Mouse (Mus musculus): ENCODE results near the gene Osbpl7. TPM values are rescaled to one million over a fixed set of nuclear protein-coding genes. Genes with fewer than 3 reads are reported as not detected.

Gene Osbpl7
- polyA plus RNA-seq, 1 experiment = 1.4 TPM

DNA sequence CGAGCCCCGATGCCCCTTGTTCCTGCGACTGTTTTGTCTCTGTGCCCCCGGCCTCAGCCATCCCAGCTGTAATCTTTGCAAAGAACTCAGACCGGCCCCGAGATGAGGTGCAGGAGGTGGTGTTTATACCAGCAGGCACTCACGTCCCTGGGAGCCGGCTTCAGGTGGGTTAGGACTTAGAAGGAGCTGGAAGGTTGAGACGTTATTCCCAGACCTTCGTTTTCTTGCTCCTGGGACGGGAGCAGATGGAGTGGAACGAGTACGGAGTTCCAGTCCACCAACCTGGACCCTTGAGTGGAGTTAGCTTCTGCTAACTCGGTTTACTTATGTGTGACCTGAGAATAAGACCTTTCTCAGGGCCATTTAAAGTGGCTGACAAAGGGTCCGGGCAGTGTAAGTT is 20.0 kb upstream of the Osbpl7 start:
- Histone ChIP-seq H3K4me2 (ENCODE audit: low read depth) (peak overlapping the region; percentile 96), H3K79me2 (ENCODE audit: control insufficient read depth, insufficient read depth) (peaks cover 5% of the 10 kb centered on the region), H3K27me3 (ENCODE audit: control insufficient read depth, insufficient read depth, insufficient read length) (no peaks in the 10 kb centered on the region), H3ac (ENCODE audit: control insufficient read depth, insufficient read length) (peak overlapping the region; percentile 20), H3K36me3 (ENCODE audit: control insufficient read depth, insufficient read depth) (no peaks in the 10 kb centered on the region), H3K4me3 (peak overlapping the region; percentile 36)
- no peak for TF ChIP-seq MYOG (IDR thresholded peaks at IDR 0.05; ENCODE audit: control insufficient read depth in 1 of 3, insufficient read depth in 1 of 3, insufficient read length in 2 of 3, low read depth in 2 of 3)
- TF ChIP-seq USF1 (IDR thresholded peaks at IDR 0.05; ENCODE audit: low read depth) = no peak
- no peak for TF ChIP-seq SRF (IDR thresholded peaks at IDR 0.05; ENCODE audit: control insufficient read depth, insufficient read length, low read depth)
- no peak for TF ChIP-seq CEBPB (IDR thresholded peaks at IDR 0.05; ENCODE audit: insufficient read depth, poor library complexity, severe bottlenecking)
- TF ChIP-seq TCF3 (IDR thresholded peaks at IDR 0.05; ENCODE audit: insufficient read length, low read depth) = no peak
- no peak for TF ChIP-seq E2F4 (IDR thresholded peaks at IDR 0.05; ENCODE audit: insufficient read depth)
- no peak for TF ChIP-seq POLR2A (IDR thresholded peaks at IDR 0.05; ENCODE audit: insufficient read length, low read depth)
- no peak for TF ChIP-seq REST (IDR thresholded peaks at IDR 0.05; ENCODE audit: insufficient read depth, insufficient read length)
- no peak for TF ChIP-seq MYOD1 (IDR thresholded peaks at IDR 0.05; ENCODE audit: control insufficient read depth in 1 of 3, insufficient read length in 2 of 3, low read depth in 2 of 3)
- no peak for TF ChIP-seq POLR2AphosphoS2 (IDR thresholded peaks at IDR 0.05; ENCODE audit: insufficient read length, low read depth)
- TF ChIP-seq MAX (IDR thresholded peaks at IDR 0.05; ENCODE audit: low read depth) = no peak
- no peak for TF ChIP-seq TCF12 (IDR thresholded peaks at IDR 0.05; ENCODE audit: insufficient read depth, poor library complexity, severe bottlenecking)

DNA sequence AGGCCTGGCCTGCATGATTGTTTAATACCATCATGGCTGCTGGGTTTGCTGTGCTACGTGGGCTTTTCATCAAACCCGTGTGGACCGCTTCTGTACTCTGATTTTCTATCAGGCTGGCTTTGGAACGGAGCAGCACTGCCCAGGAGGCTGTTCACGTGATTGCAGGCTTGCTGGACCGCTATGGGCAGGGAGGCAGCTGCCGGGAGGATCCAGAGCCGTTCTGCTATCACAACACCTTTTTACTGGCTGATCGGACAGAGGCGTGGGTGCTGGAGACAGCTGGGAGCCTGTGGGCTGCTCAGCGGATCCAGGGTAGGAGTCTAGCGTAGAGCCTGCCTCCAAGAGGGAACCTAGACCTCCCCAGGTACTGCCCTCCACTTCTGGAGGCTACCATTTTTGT is 18.5 kb upstream of the Osbpl7 start:
- Histone ChIP-seq H3K27me3 (ENCODE audit: control insufficient read depth, insufficient read depth, insufficient read length) (no peaks in the 10 kb centered on the region), H3K4me3 (no peak overlapping the region), H3K36me3 (ENCODE audit: control insufficient read depth, insufficient read depth) (no peaks in the 10 kb centered on the region), H3K79me2 (ENCODE audit: control insufficient read depth, insufficient read depth) (peaks cover 5% of the 10 kb centered on the region), H3K4me2 (ENCODE audit: low read depth) (no peak overlapping the region), H3ac (ENCODE audit: control insufficient read depth, insufficient read length) (no peak overlapping the region)
- TF ChIP-seq E2F4 (IDR thresholded peaks at IDR 0.05; ENCODE audit: insufficient read depth) (no peak), SRF (IDR thresholded peaks at IDR 0.05; ENCODE audit: control insufficient read depth, insufficient read length, low read depth) (no peak), TCF12 (IDR thresholded peaks at IDR 0.05; ENCODE audit: insufficient read depth, poor library complexity, severe bottlenecking) (no peak), MAX (IDR thresholded peaks at IDR 0.05; ENCODE audit: low read depth) (no peak), REST (IDR thresholded peaks at IDR 0.05; ENCODE audit: insufficient read depth, insufficient read length) (no peak), USF1 (IDR thresholded peaks at IDR 0.05; ENCODE audit: low read depth) (no peak), POLR2A (IDR thresholded peaks at IDR 0.05; ENCODE audit: insufficient read length, low read depth) (no peak), CEBPB (IDR thresholded peaks at IDR 0.05; ENCODE audit: insufficient read depth, poor library complexity, severe bottlenecking) (no peak), POLR2AphosphoS2 (IDR thresholded peaks at IDR 0.05; ENCODE audit: insufficient read length, low read depth) (no peak)

DNA sequence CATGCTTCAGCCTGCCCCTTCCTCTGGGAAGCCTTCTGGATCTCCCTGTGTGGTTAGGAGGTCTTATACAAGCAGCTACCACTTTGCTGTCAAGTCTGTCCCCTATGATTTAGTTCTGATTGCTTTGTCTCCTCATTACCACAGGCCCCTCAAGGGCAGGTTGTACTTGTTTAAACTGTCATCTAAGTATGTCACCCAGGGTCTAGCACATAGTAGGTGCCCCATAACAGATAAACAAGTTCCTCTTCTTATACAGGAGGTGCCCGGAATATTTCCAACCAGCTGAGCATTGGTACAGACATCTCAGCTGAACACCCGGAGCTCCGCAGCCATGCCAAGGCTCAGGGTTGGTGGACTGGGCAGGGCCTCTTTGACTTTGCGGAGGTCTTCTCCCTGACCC is 17.9 kb upstream of the Osbpl7 start:
- Histone ChIP-seq H3K4me3 (no peak overlapping the region), H3K4me2 (ENCODE audit: low read depth) (no peak overlapping the region), H3K27me3 (ENCODE audit: control insufficient read depth, insufficient read depth, insufficient read length) (no peaks in the 10 kb centered on the region), H3ac (ENCODE audit: control insufficient read depth, insufficient read length) (no peak overlapping the region), H3K79me2 (ENCODE audit: control insufficient read depth, insufficient read depth) (peaks cover 5% of the 10 kb centered on the region), H3K36me3 (ENCODE audit: control insufficient read depth, insufficient read depth) (no peaks in the 10 kb centered on the region)
- TF ChIP-seq MYOD1 (IDR thresholded peaks at IDR 0.05; ENCODE audit: control insufficient read depth in 1 of 3, insufficient read length in 2 of 3, low read depth in 2 of 3) (no peak), SRF (IDR thresholded peaks at IDR 0.05; ENCODE audit: control insufficient read depth, insufficient read length, low read depth) (no peak), CEBPB (IDR thresholded peaks at IDR 0.05; ENCODE audit: insufficient read depth, poor library complexity, severe bottlenecking) (no peak), MYOG (IDR thresholded peaks at IDR 0.05; ENCODE audit: control insufficient read depth in 1 of 3, insufficient read depth in 1 of 3, insufficient read length in 2 of 3, low read depth in 2 of 3) (no peak), POLR2A (IDR thresholded peaks at IDR 0.05; ENCODE audit: insufficient read length, low read depth) (no peak), TCF12 (IDR thresholded peaks at IDR 0.05; ENCODE audit: insufficient read depth, poor library complexity, severe bottlenecking) (no peak), TCF3 (IDR thresholded peaks at IDR 0.05; ENCODE audit: insufficient read length, low read depth) (no peak), POLR2AphosphoS2 (IDR thresholded peaks at IDR 0.05; ENCODE audit: insufficient read length, low read depth) (no peak), REST (IDR thresholded peaks at IDR 0.05; ENCODE audit: insufficient read depth, insufficient read length) (no peak), MAX (IDR thresholded peaks at IDR 0.05; ENCODE audit: low read depth) (no peak), USF1 (IDR thresholded peaks at IDR 0.05; ENCODE audit: low read depth) (no peak), E2F4 (IDR thresholded peaks at IDR 0.05; ENCODE audit: insufficient read depth) (no peak)

DNA sequence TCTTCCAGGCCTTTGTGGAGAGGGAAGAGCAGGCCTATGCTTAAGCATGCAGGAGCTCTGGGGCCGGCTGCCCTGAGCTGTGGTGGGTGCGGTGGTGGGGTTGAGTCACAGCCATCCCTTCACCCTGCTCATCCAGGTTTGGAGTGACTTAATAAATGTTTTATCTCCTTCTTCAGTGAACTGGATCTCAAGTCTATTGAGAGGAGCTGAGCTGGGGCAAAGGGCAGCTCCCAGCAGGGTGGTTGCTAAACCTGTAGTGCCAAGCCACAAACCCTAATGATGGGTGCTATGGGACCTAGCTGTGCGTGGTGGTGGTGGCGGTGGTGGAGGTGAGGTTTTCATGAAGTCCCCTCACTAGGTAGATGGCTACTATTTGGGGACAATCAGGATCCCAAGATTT is 16.6 kb upstream of the Osbpl7 start:
- TF ChIP-seq TCF3 (IDR thresholded peaks at IDR 0.05; ENCODE audit: insufficient read length, low read depth) (no peak), CEBPB (IDR thresholded peaks at IDR 0.05; ENCODE audit: insufficient read depth, poor library complexity, severe bottlenecking) (no peak), POLR2A (IDR thresholded peaks at IDR 0.05; ENCODE audit: insufficient read length, low read depth) (no peak), SRF (IDR thresholded peaks at IDR 0.05; ENCODE audit: control insufficient read depth, insufficient read length, low read depth) (no peak), MAX (IDR thresholded peaks at IDR 0.05; ENCODE audit: low read depth) (no peak)
- Histone ChIP-seq H3K27me3 (ENCODE audit: control insufficient read depth, insufficient read depth, insufficient read length) (no peaks in the 10 kb centered on the region), H3K79me2 (ENCODE audit: control insufficient read depth, insufficient read depth) (peaks cover 5% of the 10 kb centered on the region)

DNA sequence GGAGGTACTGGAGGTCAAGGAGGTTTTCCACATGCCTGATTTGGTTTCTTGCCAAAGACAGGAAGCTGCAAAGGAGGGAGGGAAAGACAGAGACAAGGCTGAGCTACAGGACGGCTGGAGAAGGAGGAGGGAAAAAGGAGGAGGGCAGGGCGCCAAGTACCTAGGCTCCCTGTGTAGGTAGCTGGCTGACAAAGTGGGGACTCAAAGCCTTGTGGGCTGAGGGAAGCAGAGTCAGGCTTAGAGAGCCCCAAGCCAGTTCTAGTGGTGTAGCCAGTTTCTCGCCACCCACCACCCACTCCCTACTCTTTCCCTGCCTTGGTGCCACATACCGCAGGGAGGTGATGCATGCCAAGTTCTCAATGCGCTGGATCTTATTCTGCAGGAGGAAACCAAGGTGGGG is 14.3 kb upstream of the Osbpl7 start:
- TF ChIP-seq SRF (IDR thresholded peaks at IDR 0.05; ENCODE audit: control insufficient read depth, insufficient read length, low read depth) = no peak
- no peak for TF ChIP-seq POLR2A (IDR thresholded peaks at IDR 0.05; ENCODE audit: insufficient read length, low read depth)
- TF ChIP-seq CEBPB (IDR thresholded peaks at IDR 0.05; ENCODE audit: insufficient read depth, poor library complexity, severe bottlenecking) = no peak
- no peak for TF ChIP-seq TCF3 (IDR thresholded peaks at IDR 0.05; ENCODE audit: insufficient read length, low read depth)
- no peak for TF ChIP-seq REST (IDR thresholded peaks at IDR 0.05; ENCODE audit: insufficient read depth, insufficient read length)
- no peak for TF ChIP-seq POLR2AphosphoS2 (IDR thresholded peaks at IDR 0.05; ENCODE audit: insufficient read length, low read depth)
- TF ChIP-seq TCF12 (IDR thresholded peaks at IDR 0.05; ENCODE audit: insufficient read depth, poor library complexity, severe bottlenecking) = no peak
- TF ChIP-seq USF1 (IDR thresholded peaks at IDR 0.05; ENCODE audit: low read depth) = no peak
- no peak for TF ChIP-seq MAX (IDR thresholded peaks at IDR 0.05; ENCODE audit: low read depth)
- no peak for TF ChIP-seq MYOG (IDR thresholded peaks at IDR 0.05; ENCODE audit: control insufficient read depth in 1 of 3, insufficient read depth in 1 of 3, insufficient read length in 2 of 3, low read depth in 2 of 3)
- no peak for TF ChIP-seq MYOD1 (IDR thresholded peaks at IDR 0.05; ENCODE audit: control insufficient read depth in 1 of 3, insufficient read length in 2 of 3, low read depth in 2 of 3)
- TF ChIP-seq E2F4 (IDR thresholded peaks at IDR 0.05; ENCODE audit: insufficient read depth) = no peak
- H3K27me3 ChIP-seq (ENCODE audit: control insufficient read depth, insufficient read depth, insufficient read length) = no peaks in the 10 kb centered on the region
- H3ac ChIP-seq (ENCODE audit: control insufficient read depth, insufficient read length) = no peak overlapping the region
- H3K36me3 ChIP-seq (ENCODE audit: control insufficient read depth, insufficient read depth) = no peaks in the 10 kb centered on the region
- H3K79me2 ChIP-seq (ENCODE audit: control insufficient read depth, insufficient read depth) = no peaks in the 10 kb centered on the region
- no peak overlapping the region for H3K4me2 ChIP-seq (ENCODE audit: low read depth)
- no peak overlapping the region for H3K4me3 ChIP-seq

More for the DNA sequence above, 16.6 kb upstream of the Osbpl7 start:
- H3ac ChIP-seq (ENCODE audit: control insufficient read depth, insufficient read length) = no peak overlapping the region
- H3K4me3 ChIP-seq = no peak overlapping the region
- no peak overlapping the region for H3K4me2 ChIP-seq (ENCODE audit: low read depth)
- H3K36me3 ChIP-seq (ENCODE audit: control insufficient read depth, insufficient read depth) = no peaks in the 10 kb centered on the region

Data from myocyte (in vitro differentiated cells).